Mouse (Mus musculus): ENCODE measurements around the gene Fndc3a.
A peak's percentile ranks its signal among the peaks of the same experiment; 100 is the strongest.

The Fndc3a gene

GRCm38 (mm10) chr14:72709710-72710340 is at the start of gene Fndc3a:
Fndc3a (minus strand) TSS chr14:72710003.
- DNase-seq = peak; percentile 71

GRCm38 (mm10) chr14:72752893-72753292 is 43.1 kb upstream of the Fndc3a start:
- DNase-seq = no peak

GRCm38 (mm10) chr14:72750426-72751182 is 40.8 kb upstream of the Fndc3a start:
- no peak for DNase-seq

- no peak for DNase-seq
Measured at GRCm38 (mm10) chr14:72748331-72748730, 38.5 kb upstream of the Fndc3a start.

- DNase-seq = no peak
Measured at GRCm38 (mm10) chr14:72741667-72742066, 31.9 kb upstream of the Fndc3a start.

GRCm38 (mm10) chr14:72740336-72740735 is 30.5 kb upstream of the Fndc3a start:
- no peak for DNase-seq

- no peak for DNase-seq
Measured at GRCm38 (mm10) chr14:72739484-72740208, 29.8 kb upstream of the Fndc3a start.

- DNase-seq = no peak
Measured at GRCm38 (mm10) chr14:72738776-72739175, 29.0 kb upstream of the Fndc3a start.

- no peak for DNase-seq
Measured at GRCm38 (mm10) chr14:72738217-72738616, 28.4 kb upstream of the Fndc3a start.

- DNase-seq = no peak
Measured at GRCm38 (mm10) chr14:72725865-72726264, 16.1 kb upstream of the Fndc3a start.

- no peak for DNase-seq
Measured at GRCm38 (mm10) chr14:72722274-72723053, 12.7 kb upstream of the Fndc3a start.

- no peak for DNase-seq
Measured at GRCm38 (mm10) chr14:72716175-72716574, 6.4 kb upstream of the Fndc3a start.

GRCm38 (mm10) chr14:72711130-72711529 is 1.3 kb upstream of the Fndc3a start:
- no peak for DNase-seq

- peak; percentile 26 for DNase-seq
Measured at GRCm38 (mm10) chr14:72710341-72711027, 681 bp upstream of the Fndc3a start.

- DNase-seq = peak; percentile 39
Measured at GRCm38 (mm10) chr14:72709091-72709709, 603 bp downstream of the Fndc3a start.

- peak; percentile 68 for DNase-seq
Measured at GRCm38 (mm10) chr14:72708581-72708991, 1.2 kb downstream of the Fndc3a start.

- no peak for DNase-seq
Measured at GRCm38 (mm10) chr14:72700056-72700455, 9.7 kb downstream of the Fndc3a start.

GRCm38 (mm10) chr14:72691406-72691805 is 18.4 kb downstream of the Fndc3a start:
- no peak for DNase-seq

- DNase-seq = no peak
Measured at GRCm38 (mm10) chr14:72689525-72689924, 20.3 kb downstream of the Fndc3a start.

GRCm38 (mm10) chr14:72684857-72685370 is 24.9 kb downstream of the Fndc3a start:
- no peak for DNase-seq

- no peak for DNase-seq
Measured at GRCm38 (mm10) chr14:72677247-72677646, 32.6 kb downstream of the Fndc3a start.

GRCm38 (mm10) chr14:72671911-72672310 is 37.9 kb downstream of the Fndc3a start:
- no peak for DNase-seq
